Mouse (Mus musculus) cortical plate, adult 2 months (tissue): ENCODE results near the gene Stxbp4.

Experiments used
- CTCF ChIP-seq: fragments of 200-500 bp; IDR thresholded peaks from 2 replicates; pipeline ENCODE4 v1.5.1; 2011; ENCODE audit warnings: mild to moderate bottlenecking, control low read depth, low read length; ENCODE audit not compliant: insufficient read depth; ENCODE audit errors: extremely low read depth
- POLR2A ChIP-seq: fragments of 200-500 bp; IDR thresholded peaks from 2 replicates; pipeline ENCODE4 v1.6.1; 2011; ENCODE audit warnings: mild to moderate bottlenecking, low read length, control low read depth; ENCODE audit not compliant: insufficient read depth; ENCODE audit errors: extremely low read depth

DNA sequence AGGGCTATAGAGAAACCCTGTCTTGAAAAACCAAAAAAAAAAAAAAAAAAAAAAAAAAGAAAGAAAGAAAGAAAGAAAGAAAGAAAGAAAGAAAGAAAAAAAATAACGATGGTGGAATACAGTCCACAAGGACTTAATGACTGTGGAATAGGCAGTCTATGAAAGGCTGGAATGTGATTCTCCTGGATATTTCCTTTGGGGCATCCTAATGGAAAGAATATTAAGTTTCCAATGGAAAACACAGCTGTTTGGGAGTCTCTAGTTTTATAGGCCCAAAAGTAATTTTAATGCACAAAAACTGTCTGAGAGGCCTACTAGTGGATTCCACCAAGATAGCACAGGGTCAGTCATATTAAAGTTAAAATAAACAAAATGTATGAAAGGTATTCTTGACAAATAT lies 42.1 kb downstream of the Stxbp4 start:
- TF ChIP-seq POLR2A (no peak), CTCF (no peak)
